Mouse (Mus musculus) stomach, postnatal 0 days (tissue): ENCODE results near the gene Ikbip.

Source experiments
- CTCF ChIP-seq: IDR thresholded peaks from 2 replicates; pipeline ENCODE4 v1.5.1; 2016; ENCODE audit warnings: antibody characterized with exemption, low read depth, mild to moderate bottlenecking, moderate library complexity
- EP300 ChIP-seq: optimal IDR thresholded peaks from 2 replicates; pipeline ENCODE3; 2016; ENCODE audit warnings: antibody characterized with exemption

- TF ChIP-seq CTCF: no peak
- no peak for TF ChIP-seq EP300
Observed at GRCm38 (mm10) chr10:91049696-91050095, 33.0 kb upstream of the Ikbip start.
